Mouse (Mus musculus): Measurements from ENCODE around the gene Tango6. TPM values are rescaled to one million over a fixed set of nuclear protein-coding genes. Genes with fewer than 3 reads are reported as not detected.
A peak's percentile ranks its signal among the peaks of the same experiment; 100 is the strongest.
"Not testable (repeated sequence)": the region's sequence is repeated elsewhere in the genome, so short reads cannot be mapped to it uniquely, and the experiment has no call there.

Tango6 gene
- polyA plus RNA-seq, 1 experiment from 2014 or later: 5.6 TPM

- H3K4me2 ChIP-seq (ENCODE audit: low read length); H3K9me3 ChIP-seq (ENCODE audit: control insufficient read depth, low read length); H3K36me3 ChIP-seq (ENCODE audit: control insufficient read depth, insufficient read depth, low read length); H3K27ac ChIP-seq (replicated peaks; ENCODE audit: low read depth, low read length); H3K27me3 ChIP-seq (ENCODE audit: control insufficient read depth, insufficient read depth, low read length); H3K4me1 ChIP-seq (ENCODE audit: control insufficient read depth, insufficient read depth, low read length); ATAC-seq (ENCODE audit: low FRiP score, low TSS enrichment); DNase-seq; H3K9ac ChIP-seq (replicated peaks; ENCODE audit: low read length); H3K4me3 ChIP-seq (replicated peaks; ENCODE audit: low read depth, low read length): not testable (repeated sequence)
- 88% methylated on average over 12 of the region's 12 CpGs for WGBS
These were observed 119.7 kb downstream of the Tango6 start for GRCm38 (mm10) chr8:106802384-106803137.

DNA sequence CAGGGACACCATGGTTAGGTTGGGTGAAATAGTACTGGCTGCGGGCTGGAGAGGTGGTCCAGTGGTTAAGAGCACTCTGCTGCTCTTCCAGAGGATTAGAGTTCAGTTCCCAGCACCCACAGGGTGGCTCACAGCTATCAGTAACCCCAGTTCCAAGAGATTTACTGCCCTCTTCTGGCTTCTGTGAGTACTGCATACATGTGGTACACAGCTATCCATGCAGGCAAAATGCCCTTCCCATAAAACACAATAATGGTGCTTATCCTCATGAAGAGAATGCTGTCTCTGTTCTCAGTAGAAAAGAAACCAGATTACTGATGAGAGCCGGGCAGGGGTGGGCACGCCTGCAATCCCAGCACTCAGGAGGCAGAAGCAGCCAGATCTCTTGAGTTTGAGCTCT lies 123.0 kb downstream of the Tango6 start:
- DNase-seq: no peak
- no peaks in the 10 kb centered on the region for H3K4me1 ChIP-seq (ENCODE audit: control insufficient read depth, insufficient read depth, low read length)
- ATAC-seq (ENCODE audit: low FRiP score, low TSS enrichment): no peak
- no peaks in the 10 kb centered on the region for H3K9me3 ChIP-seq (ENCODE audit: control insufficient read depth, low read length)
- H3K36me3 ChIP-seq (ENCODE audit: control insufficient read depth, insufficient read depth, low read length): no peaks in the 10 kb centered on the region
- H3K27ac ChIP-seq (replicated peaks; ENCODE audit: low read depth, low read length): no peak overlapping the region
- H3K4me2 ChIP-seq (ENCODE audit: low read length): no peak overlapping the region
- WGBS: 97% methylated on average over 3 of the region's 3 CpGs
- no peaks in the 10 kb centered on the region for H3K27me3 ChIP-seq (ENCODE audit: control insufficient read depth, insufficient read depth, low read length)
- no peak overlapping the region for H3K9ac ChIP-seq (replicated peaks; ENCODE audit: low read length)
- no peak overlapping the region for H3K4me3 ChIP-seq (replicated peaks; ENCODE audit: low read depth, low read length)

DNA sequence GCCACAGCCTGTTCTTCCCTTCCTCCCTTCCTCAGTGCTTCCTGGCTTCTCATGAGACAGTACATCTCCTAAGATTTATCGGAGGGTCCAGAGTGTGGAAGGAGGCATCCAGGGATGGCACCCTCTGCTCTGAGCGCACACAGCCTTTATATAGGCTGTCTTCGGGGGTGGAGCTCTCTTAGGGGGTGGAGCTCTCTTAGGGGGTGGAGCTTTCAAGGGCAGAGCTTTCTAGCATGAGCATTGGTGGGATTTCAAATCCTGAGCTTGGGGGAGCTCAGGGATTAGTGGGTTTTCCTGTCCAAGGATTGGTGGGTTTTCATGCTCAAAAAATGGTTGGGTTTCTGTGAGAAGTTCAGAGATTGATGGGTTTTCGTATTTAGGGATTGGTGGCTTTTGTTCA lies 124.6 kb downstream of the Tango6 start:
- H3K4me2 ChIP-seq (ENCODE audit: low read length): no peak overlapping the region
- H3K9ac ChIP-seq (replicated peaks; ENCODE audit: low read length): no peak overlapping the region
- H3K4me3 ChIP-seq (replicated peaks; ENCODE audit: low read depth, low read length): no peak overlapping the region
- H3K4me1 ChIP-seq (ENCODE audit: control insufficient read depth, insufficient read depth, low read length): no peaks in the 10 kb centered on the region
- 86% methylated on average over 4 of the region's 4 CpGs for WGBS
- no peak for DNase-seq
- H3K36me3 ChIP-seq (ENCODE audit: control insufficient read depth, insufficient read depth, low read length): no peaks in the 10 kb centered on the region
- H3K27me3 ChIP-seq (ENCODE audit: control insufficient read depth, insufficient read depth, low read length): no peaks in the 10 kb centered on the region
- H3K27ac ChIP-seq (replicated peaks; ENCODE audit: low read depth, low read length): no peak overlapping the region
- ATAC-seq (ENCODE audit: low FRiP score, low TSS enrichment): no peak
- no peaks in the 10 kb centered on the region for H3K9me3 ChIP-seq (ENCODE audit: control insufficient read depth, low read length)

DNA sequence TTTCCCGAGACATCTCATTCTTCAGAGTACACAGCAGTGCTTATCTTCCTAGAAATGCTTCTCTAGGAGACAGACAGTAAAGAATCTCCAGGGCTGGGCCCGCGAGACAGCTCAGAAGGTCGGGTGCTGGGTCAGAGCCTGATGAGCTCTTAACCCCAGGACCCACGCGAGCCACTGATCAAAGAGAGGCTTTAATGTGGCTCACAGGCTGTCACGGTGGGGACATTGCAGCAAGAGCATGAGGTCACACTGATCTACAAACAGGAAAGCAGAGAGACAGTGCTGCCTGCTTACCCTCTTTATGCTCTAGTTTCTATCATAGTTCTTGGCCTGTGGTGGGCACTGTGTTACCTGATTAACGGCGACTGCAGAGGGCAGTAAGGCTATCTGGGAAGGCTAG lies 126.9 kb downstream of the Tango6 start:
- H3K9ac ChIP-seq (replicated peaks; ENCODE audit: low read length): no peak overlapping the region
- H3K9me3 ChIP-seq (ENCODE audit: control insufficient read depth, low read length): no peaks in the 10 kb centered on the region
- no peak overlapping the region for H3K4me2 ChIP-seq (ENCODE audit: low read length)
- no peaks in the 10 kb centered on the region for H3K4me1 ChIP-seq (ENCODE audit: control insufficient read depth, insufficient read depth, low read length)
- no peak overlapping the region for H3K4me3 ChIP-seq (replicated peaks; ENCODE audit: low read depth, low read length)
- DNase-seq (no peak), ATAC-seq (ENCODE audit: low FRiP score, low TSS enrichment) (no peak)
- H3K27me3 ChIP-seq (ENCODE audit: control insufficient read depth, insufficient read depth, low read length): no peaks in the 10 kb centered on the region
- H3K36me3 ChIP-seq (ENCODE audit: control insufficient read depth, insufficient read depth, low read length): no peaks in the 10 kb centered on the region
- WGBS: 18% methylated on average over 9 of the region's 9 CpGs
- H3K27ac ChIP-seq (replicated peaks; ENCODE audit: low read depth, low read length): no peak overlapping the region

- H3K36me3 ChIP-seq (ENCODE audit: control insufficient read depth, insufficient read depth, low read length): no peaks in the 10 kb centered on the region
- no peaks in the 10 kb centered on the region for H3K27me3 ChIP-seq (ENCODE audit: control insufficient read depth, insufficient read depth, low read length)
- H3K9me3 ChIP-seq (ENCODE audit: control insufficient read depth, low read length): no peaks in the 10 kb centered on the region
- no peak overlapping the region for H3K4me2 ChIP-seq (ENCODE audit: low read length)
- DNase-seq (no peak), ATAC-seq (ENCODE audit: low FRiP score, low TSS enrichment) (no peak)
- 89% methylated on average over 7 of the region's 7 CpGs for WGBS
- no peaks in the 10 kb centered on the region for H3K4me1 ChIP-seq (ENCODE audit: control insufficient read depth, insufficient read depth, low read length)
- H3K27ac ChIP-seq (replicated peaks; ENCODE audit: low read depth, low read length): no peak overlapping the region
- H3K9ac ChIP-seq (replicated peaks; ENCODE audit: low read length): no peak overlapping the region
- H3K4me3 ChIP-seq (replicated peaks; ENCODE audit: low read depth, low read length): no peak overlapping the region
These were observed 127.5 kb downstream of the Tango6 start for GRCm38 (mm10) chr8:106810406-106810805.

DNA sequence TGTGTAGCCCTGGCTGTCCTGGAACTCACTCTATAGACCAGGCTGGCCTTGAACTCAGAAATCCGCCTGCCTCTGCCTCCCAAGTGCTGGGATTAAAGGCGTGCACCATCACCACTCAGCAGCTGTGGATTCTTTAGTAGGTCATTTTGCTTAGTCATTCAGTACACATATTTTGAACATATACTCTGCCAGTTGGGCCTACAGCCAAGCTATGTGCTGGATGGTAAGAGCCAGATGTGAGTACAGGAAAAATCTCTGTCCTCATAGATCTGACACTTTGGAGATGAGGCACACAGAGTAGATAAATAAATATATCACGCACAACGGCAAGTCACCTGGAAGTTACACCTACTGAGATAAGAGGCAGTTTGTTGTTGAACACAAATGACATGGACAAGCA lies 129.7 kb downstream of the Tango6 start:
- WGBS: 94% methylated on average over 4 of the region's 4 CpGs
- no peak overlapping the region for H3K4me2 ChIP-seq (ENCODE audit: low read length)
- H3K27me3 ChIP-seq (ENCODE audit: control insufficient read depth, insufficient read depth, low read length): no peaks in the 10 kb centered on the region
- H3K9ac ChIP-seq (replicated peaks; ENCODE audit: low read length): no peak overlapping the region
- no peak for ATAC-seq (ENCODE audit: low FRiP score, low TSS enrichment)
- no peak overlapping the region for H3K4me3 ChIP-seq (replicated peaks; ENCODE audit: low read depth, low read length)
- H3K4me1 ChIP-seq (ENCODE audit: control insufficient read depth, insufficient read depth, low read length): 0 out of 2 replicates have a peak, but pooled peaks cover 3% of the 10 kb centered on the region
- H3K27ac ChIP-seq (replicated peaks; ENCODE audit: low read depth, low read length): no peak overlapping the region
- no peaks in the 10 kb centered on the region for H3K9me3 ChIP-seq (ENCODE audit: control insufficient read depth, low read length)
- no peaks in the 10 kb centered on the region for H3K36me3 ChIP-seq (ENCODE audit: control insufficient read depth, insufficient read depth, low read length)
- DNase-seq: no peak

- Histone ChIP-seq H3K4me1 (ENCODE audit: control insufficient read depth, insufficient read depth, low read length) (0 out of 2 replicates have a peak, but pooled peaks cover 3% of the 10 kb centered on the region), H3K4me2 (ENCODE audit: low read length) (no peak overlapping the region), H3K27ac (replicated peaks; ENCODE audit: low read depth, low read length) (no peak overlapping the region), H3K4me3 (replicated peaks; ENCODE audit: low read depth, low read length) (no peak overlapping the region), H3K9ac (replicated peaks; ENCODE audit: low read length) (no peak overlapping the region), H3K27me3 (ENCODE audit: control insufficient read depth, insufficient read depth, low read length) (no peaks in the 10 kb centered on the region), H3K36me3 (ENCODE audit: control insufficient read depth, insufficient read depth, low read length) (no peaks in the 10 kb centered on the region), H3K9me3 (ENCODE audit: control insufficient read depth, low read length) (no peaks in the 10 kb centered on the region)
- ATAC-seq (ENCODE audit: low FRiP score, low TSS enrichment) (no peak), DNase-seq (peak; percentile 35)
- 81% methylated on average over 9 of the region's 9 CpGs for WGBS
These were observed 133.7 kb downstream of the Tango6 start for GRCm38 (mm10) chr8:106816431-106817170.

GRCm38 (mm10) chr8:106817171-106817545 lies 134.3 kb downstream of the Tango6 start:
- ATAC-seq (ENCODE audit: low FRiP score, low TSS enrichment): no peak
- no peaks in the 10 kb centered on the region for H3K9me3 ChIP-seq (ENCODE audit: control insufficient read depth, low read length)
- no peak for DNase-seq
- H3K9ac ChIP-seq (replicated peaks; ENCODE audit: low read length): no peak overlapping the region
- no peak overlapping the region for H3K4me3 ChIP-seq (replicated peaks; ENCODE audit: low read depth, low read length)
- no peaks in the 10 kb centered on the region for H3K27me3 ChIP-seq (ENCODE audit: control insufficient read depth, insufficient read depth, low read length)
- 0 out of 2 replicates have a peak, but pooled peaks cover 3% of the 10 kb centered on the region for H3K4me1 ChIP-seq (ENCODE audit: control insufficient read depth, insufficient read depth, low read length)
- H3K4me2 ChIP-seq (ENCODE audit: low read length): no peak overlapping the region
- H3K27ac ChIP-seq (replicated peaks; ENCODE audit: low read depth, low read length): no peak overlapping the region
- 74% methylated on average over 4 of the region's 4 CpGs for WGBS
- H3K36me3 ChIP-seq (ENCODE audit: control insufficient read depth, insufficient read depth, low read length): 0 out of 2 replicates have a peak, but pooled peaks cover under 1% of the 10 kb centered on the region

Data from midbrain, embryonic 14.5 days (tissue).